Mouse (Mus musculus) adrenal gland, postnatal 10 days (tissue): ENCODE measurements at regions not wholly inside any gene's neighbourhood (a gene's known extent, or its start where the extent isn't known, plus 50 kb on each side); places are given as distances from the start of the nearest gene placed in this dataset.

Experiments
- DNase-seq: peaks from one replicate; pipeline ENCODE4 v3.0.0; 2021; ENCODE audit warnings: mixed read lengths

DNA sequence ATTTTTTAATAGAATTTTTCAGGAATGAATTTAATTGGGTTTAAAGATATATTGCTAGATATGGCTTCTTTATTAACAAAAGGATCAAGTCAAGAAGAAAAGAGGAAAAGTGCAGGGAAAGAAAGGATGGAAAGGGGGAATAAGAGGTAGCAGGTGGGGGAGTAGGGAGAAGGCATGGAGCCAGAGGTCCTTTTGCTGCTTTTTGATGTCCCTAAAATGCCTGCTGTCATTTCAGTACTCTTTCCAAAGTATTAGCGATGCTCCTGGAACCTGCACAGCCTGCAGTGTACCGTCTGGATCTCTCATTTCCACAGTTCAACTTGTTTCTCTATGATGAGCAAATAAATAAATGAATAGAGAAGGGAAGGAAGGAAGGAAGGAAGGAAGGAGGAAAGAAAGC, 240.4 kb upstream of the Hnrnpa3 start:
- DNase-seq = no peak

DNA sequence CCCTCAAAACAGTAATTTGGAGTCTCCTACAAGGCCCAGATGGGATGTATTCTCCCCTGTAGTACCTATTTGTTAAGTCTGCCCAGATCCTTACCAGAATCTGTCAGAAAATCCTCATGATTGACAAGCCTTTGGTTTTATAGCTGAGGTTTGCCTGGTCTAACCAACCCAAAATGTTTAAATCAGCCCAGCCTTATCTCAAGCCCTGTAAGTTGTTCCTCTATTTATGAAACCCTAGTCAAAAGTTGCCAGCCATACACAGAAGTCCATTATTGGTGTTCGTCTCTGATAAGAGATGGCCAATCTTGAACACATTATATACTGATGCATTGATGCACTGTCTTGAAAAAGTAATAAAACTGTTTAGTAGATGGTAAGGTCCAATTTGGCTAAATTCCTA, 239.9 kb upstream of the Hnrnpa3 start:
- DNase-seq = no peak

DNA sequence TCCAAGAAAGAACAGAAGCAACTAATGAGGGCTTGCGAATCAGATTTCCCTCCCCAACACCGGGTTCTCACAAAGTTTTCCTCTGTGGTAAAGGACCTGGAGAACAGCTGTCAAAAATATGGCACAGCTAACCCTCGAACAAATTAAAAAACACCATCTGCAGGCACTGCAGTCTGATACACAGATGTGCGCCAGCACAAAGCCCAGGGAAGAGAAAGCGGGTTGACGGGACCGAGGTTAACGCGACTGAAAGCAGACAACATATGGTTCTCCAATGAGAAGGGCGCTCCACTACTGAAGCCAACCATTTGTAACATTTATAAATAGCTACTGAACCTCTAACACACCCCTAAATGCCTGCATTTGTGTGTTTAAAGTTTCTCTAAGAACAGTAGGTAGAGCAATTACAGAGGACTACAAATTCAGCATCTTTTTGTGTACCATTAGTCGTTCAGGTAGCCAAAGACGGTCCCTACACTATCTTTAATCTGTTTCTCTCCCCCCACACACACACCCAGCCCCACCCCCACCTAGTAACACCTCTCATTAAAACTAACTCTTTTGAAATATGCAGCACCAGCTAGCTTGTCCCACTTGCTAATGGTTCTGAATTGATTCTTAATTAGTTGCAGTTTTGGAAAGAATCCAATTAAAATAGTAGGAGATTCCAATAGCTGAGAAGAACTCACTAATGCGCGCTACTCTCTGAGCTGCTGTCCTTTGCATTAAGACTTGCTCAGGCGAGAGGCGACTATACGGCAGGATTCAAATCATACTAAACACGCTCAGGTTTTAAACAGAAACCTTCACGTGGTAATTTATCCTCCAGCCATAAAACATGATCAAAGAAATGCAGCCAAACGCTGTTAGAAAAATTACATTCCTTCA, 236.0 kb upstream of the Hnrnpa3 start:
- no peak for DNase-seq

DNA sequence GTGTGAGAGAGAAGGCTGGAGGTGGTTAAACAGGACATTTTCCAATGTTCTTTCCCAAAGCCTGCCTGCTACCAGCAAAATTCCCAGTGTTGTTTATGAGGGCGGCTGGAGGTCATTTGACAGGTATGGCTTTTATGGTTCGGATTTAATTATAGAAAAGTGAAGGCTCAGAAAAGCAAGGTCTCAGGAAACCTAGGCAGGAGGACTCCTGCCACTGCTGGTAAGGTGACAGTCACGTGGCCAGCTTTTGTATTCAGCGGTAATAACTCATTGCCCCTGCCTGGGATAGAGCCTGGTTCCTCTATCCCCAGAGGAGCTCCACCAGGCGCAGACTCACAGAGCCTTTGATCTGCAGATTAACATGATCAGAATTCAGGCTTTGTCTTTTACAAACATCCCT, 235.2 kb upstream of the Hnrnpa3 start:
- DNase-seq = no peak

DNA sequence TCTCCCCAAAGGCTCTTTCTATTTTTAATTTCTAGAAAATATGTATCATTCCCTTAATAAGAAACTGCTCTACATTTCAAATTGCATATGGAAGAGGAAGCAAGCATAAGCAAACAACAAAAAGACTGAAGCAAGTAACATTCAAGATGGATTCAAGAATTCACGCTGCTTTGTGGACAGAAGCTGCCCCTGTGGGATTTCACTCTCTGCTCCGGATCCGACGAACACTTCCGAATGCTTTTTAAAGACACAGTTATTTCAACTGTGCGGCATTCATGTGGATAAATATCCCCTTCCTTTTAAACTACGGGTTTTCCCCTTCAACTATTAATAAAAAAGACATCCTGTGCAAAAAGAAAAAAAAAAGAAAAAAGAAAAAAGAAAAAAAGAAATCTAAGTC, 234.7 kb upstream of the Hnrnpa3 start:
- no peak for DNase-seq

DNA sequence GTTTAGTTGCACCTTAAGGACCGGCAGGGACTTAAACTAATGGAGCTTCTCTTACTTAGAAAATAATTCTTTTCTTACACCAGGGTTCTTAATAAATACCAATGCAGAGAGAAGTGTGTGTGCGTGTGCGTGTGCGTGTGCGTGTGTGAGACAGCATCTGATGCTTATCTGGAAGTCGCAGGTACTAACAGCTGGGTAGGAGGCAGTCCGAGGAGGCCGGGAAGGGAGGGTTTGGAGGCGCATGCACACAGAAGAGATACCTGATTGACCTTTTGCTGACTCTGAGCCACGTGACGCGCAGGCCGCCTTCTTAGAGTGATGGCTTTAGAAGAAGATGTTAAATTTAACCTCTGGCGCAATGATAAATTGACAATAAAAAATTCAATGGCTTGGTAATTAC, 234.2 kb upstream of the Hnrnpa3 start:
- no peak for DNase-seq

DNA sequence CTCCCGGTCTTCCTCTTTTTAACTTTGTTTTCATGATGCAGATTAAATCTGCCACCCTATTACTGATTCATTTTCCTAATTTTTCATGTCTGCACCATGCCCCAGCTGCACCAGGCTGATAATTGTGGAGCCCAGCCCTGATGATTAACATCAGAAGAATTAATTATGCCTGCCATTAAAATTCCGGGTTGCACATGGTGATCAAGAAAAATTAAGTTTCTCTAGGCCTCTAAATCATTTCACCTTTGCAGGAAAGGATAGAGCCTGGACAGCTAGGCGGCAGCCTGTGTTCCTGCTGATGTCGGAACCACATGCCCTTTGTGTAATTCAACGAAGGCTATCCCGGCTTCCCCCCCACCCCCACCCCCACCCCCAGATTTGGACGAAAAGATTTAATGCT, 233.7 kb upstream of the Hnrnpa3 start:
- no peak for DNase-seq

DNA sequence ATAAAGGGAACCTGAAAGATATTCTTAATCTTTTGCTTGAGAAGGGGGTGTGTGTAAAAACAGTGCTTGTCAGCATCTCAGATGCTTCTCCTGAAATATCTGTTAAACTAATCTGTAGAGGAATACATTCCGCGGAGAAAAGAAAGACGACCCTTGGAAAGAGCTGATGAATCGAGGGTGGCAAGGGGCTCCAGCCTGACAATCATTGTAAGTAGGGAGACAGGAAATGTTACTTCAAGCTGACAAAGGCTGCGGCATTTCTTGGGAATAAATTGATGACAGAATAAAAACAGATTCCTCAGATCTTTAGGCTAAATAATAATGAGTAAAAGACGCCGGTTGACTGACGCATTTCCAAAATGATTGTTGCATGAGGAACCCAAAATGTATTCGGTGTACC, 233.3 kb upstream of the Hnrnpa3 start:
- DNase-seq = no peak

DNA sequence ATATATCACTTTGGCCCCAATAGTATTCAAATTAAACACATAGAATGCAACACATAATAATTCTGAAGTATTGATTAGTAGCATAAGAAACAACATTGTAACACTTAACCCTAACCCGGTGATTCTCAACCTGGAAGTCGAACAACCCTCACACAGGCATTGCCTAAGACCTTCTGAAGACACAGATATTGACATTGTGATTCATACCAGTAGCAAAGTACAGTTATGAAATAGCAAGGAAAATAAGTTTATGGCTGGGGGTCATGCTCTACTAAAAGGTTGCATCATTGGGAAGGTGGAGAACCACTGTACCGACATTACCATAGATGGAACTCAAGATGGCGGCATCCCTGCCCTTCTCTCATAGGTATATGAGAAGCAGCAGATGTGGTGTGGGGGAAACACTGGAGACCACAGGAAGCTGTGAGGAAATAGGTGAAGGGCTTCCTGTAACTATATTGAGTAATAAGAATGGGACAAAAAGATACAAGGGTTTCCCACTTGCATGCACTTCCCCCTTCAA, 231.1 kb upstream of the Hnrnpa3 start:
- no peak for DNase-seq

DNA sequence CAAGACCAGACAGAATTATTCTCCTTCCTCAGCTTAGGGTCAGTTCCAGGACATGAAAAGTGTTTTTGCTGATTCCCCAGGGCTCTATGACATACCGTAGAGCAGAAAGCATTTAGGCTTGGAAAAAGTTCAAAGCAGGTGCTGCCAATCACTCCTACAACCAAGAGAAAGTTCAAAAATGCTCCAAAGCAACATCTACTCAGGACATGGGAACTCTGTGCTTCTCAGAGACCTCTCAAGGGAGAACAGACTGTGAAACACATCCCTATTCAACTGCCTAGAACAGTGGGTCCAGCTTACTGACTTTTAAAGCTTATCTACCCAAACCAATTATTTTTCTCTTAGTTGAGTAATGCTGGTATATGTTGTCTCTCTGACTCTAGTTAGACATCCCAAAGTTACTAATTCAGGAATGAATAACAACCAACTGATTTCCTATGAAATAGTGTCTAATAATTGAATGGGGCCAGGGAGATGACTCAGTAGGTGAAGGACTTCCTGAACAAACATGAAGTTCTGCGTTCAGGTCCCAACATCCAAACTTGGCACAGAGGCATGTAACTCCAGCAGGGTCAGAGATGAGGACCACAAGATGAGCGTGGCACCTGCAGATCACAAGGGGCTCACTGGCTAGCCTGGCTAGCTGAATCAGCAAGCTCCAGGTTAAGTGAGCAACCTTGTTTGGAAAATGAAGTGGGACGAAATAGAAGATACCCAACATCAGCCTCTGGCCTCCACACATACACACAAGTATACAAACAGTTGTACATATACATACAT, 228.7 kb upstream of the Hnrnpa3 start:
- no peak for DNase-seq

DNA sequence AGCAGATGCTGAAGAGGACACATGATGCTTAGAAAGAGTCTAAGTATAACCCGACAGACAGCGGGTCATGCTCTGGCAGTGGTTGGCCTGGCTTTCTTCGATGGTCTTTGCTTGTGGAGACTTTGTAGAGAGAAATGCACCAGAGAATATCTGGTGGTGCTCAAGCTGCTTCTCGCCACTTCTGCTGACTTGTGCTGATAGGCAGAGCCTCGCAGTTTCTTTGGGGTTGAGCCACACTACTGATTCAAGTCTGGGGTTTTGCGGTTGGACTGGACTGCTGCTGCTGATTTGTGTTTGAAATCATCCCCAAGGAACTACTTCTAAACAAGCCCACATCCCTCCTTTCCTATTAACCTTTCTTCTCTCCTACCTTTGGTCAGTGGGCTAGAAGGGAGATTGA, 227.1 kb upstream of the Hnrnpa3 start:
- DNase-seq = no peak

DNA sequence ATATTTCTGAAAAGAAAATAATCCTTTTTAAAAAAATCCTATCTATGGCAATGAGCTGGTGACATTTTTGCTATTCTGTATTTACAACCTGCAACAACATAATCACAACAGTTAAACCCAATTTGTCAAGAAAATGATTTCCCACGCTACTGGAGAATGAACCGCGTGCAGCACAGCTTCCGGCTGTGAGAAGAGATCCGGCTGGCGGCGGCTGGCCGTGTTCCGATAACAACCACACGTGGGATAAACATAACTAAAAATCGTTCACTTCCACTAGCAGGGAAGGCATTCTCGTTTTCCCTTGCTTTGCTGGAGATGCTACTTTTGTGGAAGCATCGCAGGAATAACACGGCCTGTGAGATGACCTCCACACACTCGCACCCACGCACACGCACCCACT, 224.5 kb upstream of the Hnrnpa3 start:
- no peak for DNase-seq

DNA sequence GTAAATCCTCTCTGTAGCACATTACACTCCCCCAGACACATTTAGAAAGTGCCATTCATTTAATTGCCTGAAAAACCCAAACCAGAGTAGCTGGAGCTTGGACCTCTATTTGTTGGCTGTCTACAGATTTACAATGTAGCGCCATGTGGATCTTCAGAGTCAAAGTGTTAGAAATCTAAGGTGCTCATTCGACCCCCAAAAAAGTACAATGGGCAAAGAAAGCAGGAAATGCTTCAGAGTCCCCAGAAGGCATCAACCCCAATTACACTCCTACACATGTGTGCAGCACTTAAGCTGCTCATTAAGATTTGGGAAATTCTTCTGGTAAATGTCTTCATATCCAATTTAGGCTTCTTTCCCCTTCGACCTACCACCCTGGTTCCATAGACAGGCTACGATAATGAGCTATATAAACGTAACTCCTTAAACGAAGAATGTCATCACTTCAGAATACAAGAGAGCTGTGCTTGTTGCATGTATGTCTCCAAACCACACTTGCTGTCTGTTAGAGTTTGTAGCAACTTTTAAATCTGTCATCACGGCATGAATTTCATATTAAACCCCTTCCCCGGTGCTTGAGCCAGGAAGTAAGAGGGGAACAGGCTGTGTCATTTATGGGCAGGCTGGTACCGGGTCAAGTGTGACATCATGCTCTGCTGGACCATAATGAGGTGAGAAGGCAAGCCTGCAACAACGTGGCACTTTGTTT, 219.4 kb upstream of the Hnrnpa3 start:
- DNase-seq = no peak

DNA sequence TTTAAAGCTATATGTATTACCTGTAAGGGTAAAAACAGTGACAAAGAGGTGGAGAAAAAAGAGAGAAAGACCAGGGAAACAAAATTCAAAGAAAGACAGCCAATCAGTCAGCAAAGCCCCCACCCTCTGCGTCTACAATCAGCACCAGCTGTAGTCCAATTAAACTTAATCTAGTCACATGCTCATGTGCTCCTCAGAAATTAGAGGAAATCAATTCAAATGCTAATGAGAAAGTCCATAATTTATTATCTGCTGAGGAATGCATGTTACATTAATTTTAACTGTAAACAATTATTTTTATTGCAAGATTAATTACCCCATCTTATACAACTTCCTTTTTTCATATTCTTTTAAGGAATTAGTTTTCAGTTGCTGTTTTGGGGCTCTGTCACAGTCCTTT, 216.4 kb upstream of the Hnrnpa3 start:
- DNase-seq = no peak

DNA sequence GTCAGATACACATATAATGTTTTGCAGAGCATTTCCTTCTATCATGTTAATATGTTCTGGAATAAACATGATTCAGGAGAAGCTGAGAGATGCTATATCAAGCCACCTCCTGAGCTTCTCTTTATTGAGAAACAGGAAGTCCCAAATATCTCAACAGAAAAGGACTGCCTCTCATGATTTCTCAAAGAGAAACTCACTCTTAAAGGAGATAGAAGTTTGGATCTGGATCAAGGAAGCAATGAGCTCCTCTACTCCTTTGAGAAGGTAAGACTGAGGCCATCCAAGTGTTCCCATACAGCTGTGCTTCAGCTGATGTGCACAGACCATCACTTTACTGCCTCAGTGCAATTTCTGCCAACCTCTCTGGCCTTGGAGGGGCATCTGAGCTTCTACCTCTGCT, 213.9 kb upstream of the Hnrnpa3 start:
- DNase-seq = no peak

DNA sequence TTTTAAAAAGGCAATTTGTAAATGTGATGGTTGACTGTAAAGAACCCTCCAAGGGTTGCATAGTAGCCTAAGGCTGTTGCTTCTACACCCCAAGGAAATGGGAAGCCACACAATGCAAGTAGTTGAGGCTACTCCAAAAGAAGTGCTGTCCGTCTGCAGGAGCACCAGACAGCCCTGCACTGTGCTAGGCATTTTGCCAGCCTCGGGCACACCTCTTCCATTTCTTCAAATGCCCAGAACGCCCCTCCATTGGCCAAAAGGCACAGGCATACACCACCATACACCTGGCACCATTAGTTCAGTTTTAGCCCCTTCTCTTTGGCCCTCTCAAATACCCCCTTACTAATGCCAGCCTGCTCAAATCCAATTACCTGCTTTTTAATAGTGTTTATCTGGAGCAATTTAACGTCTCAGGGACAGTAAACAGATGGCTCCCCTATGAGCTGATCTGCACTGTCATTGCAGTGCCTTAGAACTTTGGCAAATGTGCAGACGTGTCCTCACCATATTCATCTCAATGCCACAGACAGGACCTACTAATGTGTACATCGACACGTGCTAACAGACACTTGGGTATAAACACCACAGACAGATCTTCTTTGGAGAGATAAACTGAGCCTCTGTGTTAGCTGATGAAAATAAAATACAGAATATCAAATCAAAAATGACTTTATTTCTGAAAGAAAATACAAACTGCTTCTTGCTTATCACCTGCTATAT, 211.9 kb upstream of the Hnrnpa3 start:
- DNase-seq = no peak

DNA sequence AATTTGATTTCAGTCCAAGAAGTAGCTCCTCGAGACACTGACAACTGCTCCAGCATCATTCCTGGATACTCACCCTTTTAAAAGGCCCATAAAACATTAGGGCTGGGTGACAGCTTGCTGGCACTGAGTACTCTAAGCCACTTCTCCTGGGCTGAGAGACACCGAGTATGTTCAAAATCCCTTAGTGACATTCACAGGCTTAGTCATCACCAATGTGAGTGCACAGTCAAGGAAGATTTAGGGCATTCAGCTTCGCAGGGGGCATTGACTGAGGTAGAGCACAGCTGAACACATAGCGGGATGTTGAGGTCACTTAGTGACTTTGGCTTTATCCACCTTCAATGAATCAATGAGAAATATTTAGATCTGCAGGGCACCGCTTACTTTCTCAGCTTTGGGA, 210.8 kb upstream of the Hnrnpa3 start:
- no peak for DNase-seq

DNA sequence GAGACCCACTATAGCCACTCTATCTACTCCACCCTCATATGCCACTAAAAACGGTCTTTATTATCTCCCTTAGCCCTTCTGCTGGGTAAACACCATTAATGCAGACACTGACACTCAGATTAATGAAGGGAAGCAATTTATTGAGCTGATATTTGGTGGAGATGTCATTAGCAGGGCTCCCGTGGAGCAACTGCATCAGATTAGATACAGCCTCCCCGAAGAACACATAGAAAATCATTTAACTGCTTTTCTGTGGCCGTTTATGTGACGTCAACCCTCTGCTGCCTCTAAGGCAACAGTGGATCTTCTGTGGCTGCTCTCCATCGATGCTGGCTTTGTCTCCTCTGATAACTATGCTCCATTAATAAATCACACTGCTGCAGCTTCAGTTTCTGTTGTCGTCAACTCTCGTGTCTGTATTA, 207.2 kb upstream of the Hnrnpa3 start:
- DNase-seq = no peak

DNA sequence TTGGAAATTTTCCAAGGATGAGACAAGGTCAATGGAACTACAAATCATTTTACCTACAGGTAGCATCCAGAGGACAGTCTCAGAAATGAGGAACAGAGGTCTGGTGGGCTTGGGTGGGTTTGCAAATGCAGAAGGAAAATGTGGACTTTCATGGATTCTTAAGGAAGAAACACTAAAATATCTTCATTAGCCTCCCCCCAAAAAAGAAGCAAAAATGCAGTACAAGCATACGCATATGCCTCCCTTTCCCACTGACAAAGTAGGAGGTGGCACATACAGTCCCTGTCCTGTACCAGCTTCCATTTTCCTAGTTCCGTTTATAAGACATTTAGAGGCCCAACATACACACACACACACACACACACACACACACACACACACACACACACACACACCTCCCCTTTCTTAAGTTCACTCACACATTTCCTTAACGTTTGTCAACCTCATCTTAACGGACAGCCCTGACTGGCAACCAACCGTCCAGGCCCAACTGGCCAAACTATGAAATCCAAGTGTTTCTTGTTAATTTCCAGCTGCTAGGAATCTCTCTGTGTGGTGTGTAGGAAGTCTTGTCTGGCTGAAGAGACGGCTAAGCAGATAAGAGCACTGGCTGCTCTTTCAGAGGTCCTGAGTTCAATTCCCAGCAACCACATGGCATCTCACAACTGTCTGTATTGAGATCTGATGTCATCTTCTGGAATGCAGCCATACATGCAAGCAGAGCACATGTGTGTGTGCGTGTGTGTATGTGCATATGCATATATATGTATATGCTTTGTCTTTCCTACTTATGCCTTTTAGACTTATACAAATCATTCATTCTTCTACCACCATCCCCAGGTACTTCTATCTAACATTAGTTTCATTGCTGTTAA, 206.6 kb upstream of the Hnrnpa3 start:
- DNase-seq = no peak

DNA sequence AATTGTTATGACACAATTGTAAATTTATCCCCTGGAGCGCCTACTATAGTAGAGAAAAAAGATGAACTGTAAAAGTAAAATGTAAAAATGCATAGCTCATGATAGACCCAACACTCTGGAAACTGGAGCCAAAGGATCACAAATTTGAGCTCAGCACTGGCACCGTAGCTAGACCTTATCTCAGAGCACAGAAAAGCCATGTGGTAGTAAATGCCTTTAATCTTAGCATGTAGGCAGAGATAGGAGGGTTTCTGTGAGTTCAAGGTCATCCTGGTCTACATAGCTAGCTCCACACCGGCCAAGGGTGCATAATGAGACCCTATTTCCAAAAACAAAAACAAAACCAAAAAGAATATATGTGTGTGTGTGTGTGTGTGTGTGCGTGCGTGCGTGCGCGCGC, 203.6 kb upstream of the Hnrnpa3 start:
- DNase-seq = no peak

DNA sequence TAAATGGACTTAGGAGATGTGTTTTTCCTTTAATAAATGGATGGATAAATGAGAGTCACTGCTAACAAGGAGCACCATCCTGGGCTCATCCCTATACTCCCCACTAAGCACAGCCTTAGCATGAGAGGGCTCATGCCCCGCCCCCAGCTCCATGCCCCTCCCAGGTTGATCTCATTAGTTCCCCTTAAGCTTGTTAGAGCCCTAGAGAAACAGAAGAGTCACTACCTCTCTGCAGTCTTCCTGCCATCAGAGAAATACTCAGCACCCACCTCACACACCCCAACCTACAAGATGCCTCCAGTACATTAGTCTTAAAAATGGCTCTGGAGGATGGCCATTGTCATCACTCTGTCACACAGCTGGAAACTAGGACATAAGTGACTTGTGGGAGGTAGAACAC, 202.8 kb upstream of the Hnrnpa3 start:
- DNase-seq = no peak
